Mouse (Mus musculus): ENCODE results near the gene Ankrd13d.

Ankrd13d gene

DNA sequence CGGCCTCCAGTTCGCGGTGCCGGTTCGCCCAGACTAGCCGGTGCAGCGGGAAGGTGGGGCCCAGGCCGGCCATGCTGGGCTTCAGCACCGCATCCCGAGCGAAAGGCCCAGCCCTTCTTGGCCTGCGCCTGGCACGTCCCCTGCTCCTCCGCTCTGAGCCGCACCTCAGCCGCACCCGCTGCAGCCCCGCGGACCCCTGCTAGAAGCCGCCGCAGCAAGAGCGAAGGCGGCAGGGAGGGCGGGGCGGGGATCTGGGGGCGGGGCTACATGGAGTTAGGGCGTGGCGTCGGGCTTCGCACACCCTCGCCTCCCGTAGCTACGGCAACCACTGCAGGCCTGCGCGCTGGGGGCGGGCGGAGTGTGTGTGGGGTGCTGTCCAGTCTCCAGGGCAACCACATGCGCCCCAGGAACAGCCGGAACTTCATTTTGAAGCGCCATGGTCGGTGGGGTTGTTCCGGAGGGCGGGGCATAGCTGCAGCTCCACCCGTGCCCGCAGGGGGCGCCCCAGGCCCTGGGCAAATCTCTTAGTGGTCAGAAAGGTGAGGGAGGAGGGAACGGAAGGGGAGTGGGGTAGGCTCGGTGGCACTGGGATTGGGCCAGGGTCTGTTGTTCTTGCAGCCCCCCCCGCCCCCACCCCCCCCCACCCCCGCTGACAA is at the start of gene Ankrd13d:
Ankrd13d (minus strand) TSS at position 240 of the 656 bp plus-strand sequence.
- DNase-seq (ENCODE audit: low read depth) = peak; percentile 93

DNA sequence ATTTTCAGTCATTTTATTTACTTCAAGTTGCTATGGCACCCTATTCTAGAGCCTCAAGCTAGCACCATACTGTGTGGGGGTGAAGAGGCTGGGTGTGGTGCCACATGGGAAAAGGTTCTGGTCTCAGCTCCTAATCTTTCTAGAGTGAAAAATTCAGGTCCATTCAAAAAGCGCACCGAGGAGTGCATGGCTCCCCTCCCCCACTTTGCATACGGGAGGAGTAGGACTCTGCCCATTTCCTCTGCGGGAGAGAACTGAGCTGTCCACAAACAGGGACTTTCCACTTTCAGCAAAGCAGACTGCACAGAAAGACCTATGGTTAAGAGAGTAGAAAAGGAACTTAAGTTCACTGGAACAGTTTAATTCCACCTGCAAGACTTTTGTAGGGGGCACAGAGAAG is 49.7 kb upstream of the Ankrd13d start:
- peak; percentile 91 for DNase-seq (ENCODE audit: low read depth)

DNA sequence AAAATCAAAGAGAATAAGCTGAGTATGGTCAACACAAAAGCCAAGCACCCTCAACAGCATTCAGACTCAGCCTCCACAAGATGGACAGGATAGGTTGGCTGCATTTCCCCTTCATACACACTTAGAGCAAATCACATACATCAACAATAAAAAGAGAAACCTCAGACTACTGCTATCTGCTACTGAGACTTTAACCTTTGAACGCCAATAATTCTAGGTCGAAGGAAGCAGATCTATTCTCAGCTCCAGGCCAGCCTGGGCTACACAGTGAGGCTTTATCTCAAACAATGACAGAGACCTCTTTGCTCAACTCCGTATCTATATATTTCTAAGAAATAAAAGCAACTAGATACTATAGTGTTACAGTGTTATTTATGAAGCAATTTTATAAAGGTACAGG is 48.3 kb upstream of the Ankrd13d start:
- no peak for DNase-seq (ENCODE audit: low read depth)

- no peak for DNase-seq (ENCODE audit: low read depth)
These were observed 47.7 kb upstream of the Ankrd13d start for GRCm38 (mm10) chr19:4330603-4331002.

- DNase-seq (ENCODE audit: low read depth) = no peak
These were observed 45.9 kb upstream of the Ankrd13d start for GRCm38 (mm10) chr19:4328737-4329304.

DNA sequence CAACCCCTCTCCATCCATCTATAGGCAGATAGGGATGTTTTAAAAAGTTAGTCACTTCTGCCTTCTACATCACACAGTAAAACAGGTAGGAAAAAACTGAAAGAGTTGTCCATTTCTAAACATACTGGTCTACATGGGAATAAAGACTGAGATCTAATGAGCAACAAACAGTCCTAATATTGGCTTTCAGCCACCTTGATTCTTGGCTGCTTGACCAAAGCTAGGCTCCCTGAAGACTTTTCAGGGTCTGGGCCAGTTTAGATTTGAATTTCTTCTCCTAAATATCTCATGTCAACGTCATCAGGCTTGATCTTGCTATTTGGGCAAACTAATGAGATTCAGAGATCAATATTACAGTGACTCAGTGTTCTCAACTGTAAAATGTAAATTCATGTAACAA is 43.9 kb upstream of the Ankrd13d start:
- DNase-seq (ENCODE audit: low read depth) = no peak

DNA sequence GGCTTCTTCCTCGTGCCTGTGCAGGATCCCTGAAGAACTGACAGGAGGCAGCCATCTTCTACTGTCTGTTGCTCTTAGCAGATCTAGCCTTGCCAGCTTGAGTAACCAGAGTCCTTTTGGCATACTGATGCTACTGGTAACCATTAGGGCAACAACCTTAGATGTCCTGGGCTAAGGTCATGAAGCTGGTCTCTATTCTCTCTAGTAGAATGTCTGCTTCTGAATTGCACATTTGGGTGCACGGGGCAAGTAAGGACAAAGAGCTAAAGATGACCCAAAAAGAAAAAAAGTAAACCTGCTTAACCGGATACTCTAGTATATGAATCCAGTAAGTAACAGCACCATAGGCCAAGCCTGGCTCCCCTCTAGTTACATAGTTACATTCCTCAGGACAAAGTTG is 43.2 kb upstream of the Ankrd13d start:
- DNase-seq (ENCODE audit: low read depth) = no peak

- no peak for DNase-seq (ENCODE audit: low read depth)
These were observed 39.2 kb upstream of the Ankrd13d start for GRCm38 (mm10) chr19:4322134-4322533.

DNA sequence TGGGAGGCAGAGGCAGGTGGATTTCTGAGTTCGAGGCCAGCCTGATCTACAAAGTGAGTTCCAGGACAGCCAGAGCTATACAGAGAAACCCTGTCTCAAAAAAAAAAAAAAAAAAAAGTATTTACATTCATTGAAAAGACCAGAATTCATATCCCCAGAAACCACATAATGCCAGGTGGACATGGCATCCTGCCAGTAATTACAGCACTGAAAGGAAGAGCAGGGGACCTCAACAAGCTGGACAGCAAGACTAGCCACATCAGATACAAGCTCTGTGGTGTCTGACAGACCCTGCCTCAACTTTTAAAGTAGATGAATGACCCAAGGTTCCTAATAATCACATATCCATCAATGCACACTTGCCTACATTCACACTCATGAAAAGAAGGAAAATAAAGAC is 38.7 kb upstream of the Ankrd13d start:
- no peak for DNase-seq (ENCODE audit: low read depth)

GRCm38 (mm10) chr19:4319272-4319671 is 36.3 kb upstream of the Ankrd13d start:
- DNase-seq (ENCODE audit: low read depth) = no peak

- no peak for DNase-seq (ENCODE audit: low read depth)
These were observed 34.2 kb upstream of the Ankrd13d start for GRCm38 (mm10) chr19:4317181-4317580.

DNA sequence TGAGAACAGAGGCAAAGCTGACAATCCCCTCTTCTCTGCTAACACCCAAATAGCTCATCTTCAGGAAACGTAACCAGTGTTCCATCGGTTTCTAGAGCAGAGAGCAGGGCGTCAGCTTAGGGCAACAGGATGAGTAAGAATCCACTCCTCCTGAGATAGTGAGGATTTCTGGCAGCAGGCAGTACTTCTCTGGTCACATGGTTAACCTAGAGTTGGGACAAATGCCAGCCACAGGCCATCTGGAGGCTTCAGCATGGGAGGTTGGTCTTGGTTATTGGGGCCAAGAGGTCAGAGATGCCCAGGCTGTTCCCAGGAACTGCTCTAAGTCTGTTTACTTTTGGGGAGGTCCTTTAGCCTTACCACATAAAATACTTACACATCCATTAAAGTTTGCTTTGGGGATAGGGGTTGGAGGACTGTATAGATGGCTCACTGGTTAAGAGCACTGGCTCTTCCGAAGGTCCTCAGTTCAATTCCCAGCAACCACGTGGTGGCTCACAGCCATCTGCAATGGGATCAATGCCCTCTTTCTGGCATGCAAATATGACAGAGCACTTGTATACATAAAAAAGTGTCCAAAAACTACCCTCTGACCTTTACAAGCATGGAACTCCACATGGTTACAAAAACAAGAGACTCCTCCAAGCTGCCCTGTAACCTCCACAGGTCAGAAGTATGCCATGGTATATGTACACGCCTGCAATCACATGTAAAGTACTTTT is 32.4 kb upstream of the Ankrd13d start:
- DNase-seq (ENCODE audit: low read depth) = no peak

GRCm38 (mm10) chr19:4309776-4310185 is 26.8 kb upstream of the Ankrd13d start:
- peak; percentile 90 for DNase-seq (ENCODE audit: low read depth)

GRCm38 (mm10) chr19:4309302-4309701 is 26.4 kb upstream of the Ankrd13d start:
- DNase-seq (ENCODE audit: low read depth) = no peak

- DNase-seq (ENCODE audit: low read depth) = peak; percentile 85
These were observed 23.2 kb upstream of the Ankrd13d start, which contains the start of gene Grk2 for GRCm38 (mm10) chr19:4306190-4306577. TSS of gene Grk2 (minus strand) at chr19:4306222.

DNA sequence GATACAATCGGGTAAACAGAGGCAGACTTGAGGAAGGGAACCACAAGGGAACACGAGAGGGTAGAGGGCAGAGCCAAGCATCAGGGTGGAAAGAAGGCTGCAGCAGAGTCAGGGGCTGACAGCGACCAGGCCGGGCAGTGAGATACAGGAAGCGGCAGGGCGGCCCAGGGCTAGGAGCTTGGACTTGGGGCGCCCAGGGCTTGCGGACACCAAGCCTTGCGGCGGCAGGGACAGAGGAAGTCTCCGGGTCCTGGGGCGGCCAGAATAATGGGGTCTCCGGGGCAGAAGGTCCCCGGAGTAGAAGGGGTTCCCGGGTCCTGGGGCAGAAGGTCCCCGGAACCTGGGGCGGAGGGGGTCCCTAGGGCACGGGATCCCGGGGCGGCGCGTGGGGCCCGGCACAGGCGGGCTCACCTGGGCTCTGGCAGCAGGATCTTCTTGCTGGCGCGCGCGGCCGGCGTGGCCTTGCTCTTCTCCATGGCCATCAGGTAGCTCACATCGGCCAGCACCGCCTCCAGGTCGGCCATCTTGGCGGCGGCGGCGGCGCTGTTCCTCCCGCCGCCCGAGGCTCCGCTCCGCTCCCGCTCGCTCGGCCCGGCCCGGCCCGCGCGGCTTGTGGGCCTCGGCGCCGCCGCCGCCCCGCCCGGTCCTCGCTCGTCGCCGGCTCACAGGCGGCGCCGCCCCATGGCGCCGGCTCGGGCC is 22.7 kb upstream of the Ankrd13d start:
- peak; percentile 73 for DNase-seq (ENCODE audit: low read depth)

DNA sequence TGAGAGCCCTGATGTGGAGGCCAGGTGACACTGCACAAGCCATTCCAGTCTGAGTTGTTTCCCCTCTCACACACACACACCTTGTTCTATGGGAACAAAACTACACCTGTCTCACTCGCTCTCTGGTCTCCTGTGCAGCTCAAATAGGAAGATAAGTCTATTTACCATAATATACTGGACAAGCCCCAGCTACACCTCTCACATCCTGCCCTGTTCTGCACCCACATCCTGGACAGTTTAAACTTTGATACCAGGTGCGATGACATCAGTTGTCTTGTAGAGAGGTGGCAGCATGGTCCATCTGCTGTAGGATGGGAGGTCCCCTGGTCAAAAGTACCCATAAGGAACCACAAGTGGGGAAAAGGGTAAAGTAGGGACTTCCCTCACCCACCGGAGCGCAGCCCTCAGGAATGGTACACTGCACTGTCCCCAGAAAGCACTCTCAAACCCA is 22.0 kb upstream of the Ankrd13d start:
- peak; percentile 85 for DNase-seq (ENCODE audit: low read depth)

DNA sequence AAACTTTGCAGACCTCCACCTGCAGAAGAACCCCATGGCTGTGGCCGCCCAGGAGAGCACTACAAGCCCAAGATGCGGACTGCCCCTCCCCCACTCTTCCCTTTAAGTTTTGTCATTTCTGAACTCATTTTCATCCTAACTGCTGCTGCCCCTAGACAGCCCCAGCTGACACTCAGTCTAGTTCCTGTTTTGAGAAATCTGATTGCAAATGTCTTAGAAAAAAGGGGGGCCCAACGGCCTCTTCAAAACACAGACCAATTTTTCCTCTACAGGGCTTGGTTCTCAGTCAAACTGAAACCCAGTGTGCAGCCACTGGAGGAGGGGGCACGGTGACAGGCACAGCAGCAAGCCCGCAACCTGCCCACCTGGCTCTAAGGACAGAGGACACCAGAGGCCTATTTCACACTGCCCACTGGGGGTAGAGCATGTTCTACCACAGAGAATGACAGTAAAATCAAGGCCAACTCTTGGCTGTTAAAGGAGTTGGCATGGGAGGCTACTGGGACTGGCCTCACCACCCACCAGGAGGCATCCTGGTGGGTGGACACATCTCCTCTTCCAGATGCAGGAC is 21.4 kb upstream of the Ankrd13d start:
- peak; percentile 83 for DNase-seq (ENCODE audit: low read depth)

DNA sequence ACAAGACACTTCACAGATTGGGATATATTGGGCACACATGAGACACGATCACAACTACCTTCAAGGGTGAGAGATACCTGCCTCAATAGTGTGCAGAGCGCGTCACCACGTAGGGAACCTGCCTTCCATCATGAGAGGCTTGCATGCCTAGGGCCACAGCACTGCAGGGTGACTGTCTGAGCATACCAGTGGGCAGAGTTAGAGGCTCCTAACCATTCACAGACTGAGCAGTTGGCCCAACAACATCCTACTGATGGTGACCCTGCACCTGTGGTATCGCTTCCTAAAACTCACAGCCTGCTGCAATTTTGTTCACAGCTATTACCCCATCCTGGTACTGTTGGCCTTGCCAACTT is 20.7 kb upstream of the Ankrd13d start:
- DNase-seq (ENCODE audit: low read depth) = no peak

- peak; percentile 54 for DNase-seq (ENCODE audit: low read depth)
These were observed 20.2 kb upstream of the Ankrd13d start for GRCm38 (mm10) chr19:4302936-4303639.
